Comparison of ENCODE assay signal across 25 mouse cellular contexts in the genomic region with DNA sequence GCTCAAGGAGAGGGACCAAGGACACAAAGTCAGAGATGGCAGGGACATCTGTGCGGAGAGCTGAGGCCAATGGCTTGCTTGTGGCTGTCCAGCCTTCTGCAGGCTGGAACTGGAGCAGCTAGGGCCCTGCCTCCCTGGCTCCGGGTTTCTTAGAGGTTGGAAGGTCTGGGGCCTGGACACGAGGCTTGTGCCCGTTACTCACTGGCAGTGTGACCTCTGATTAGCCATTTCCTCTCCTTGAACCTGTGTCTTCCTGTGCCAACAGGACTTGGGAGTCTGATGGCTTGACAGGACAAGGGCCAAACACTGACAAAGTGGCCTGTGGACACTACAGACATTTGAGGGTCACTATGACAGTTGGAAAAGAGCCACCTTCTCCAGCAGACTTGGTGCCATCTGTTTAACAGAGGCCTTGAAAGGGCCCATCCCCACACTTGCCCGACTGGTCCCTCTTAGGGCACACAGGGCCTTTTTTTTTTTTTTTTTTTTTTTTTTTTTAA. TPM values are rescaled to one million over a fixed set of nuclear protein-coding genes. Genes with fewer than 3 reads are reported as not detected.
DNase-seq lines count a peak whose midpoint lies in the region; ATAC-seq lines count a peak whose summit lies in the region.
"Had no signal": no experiment of that assay in that cellular context is flagged by ENCODE, and none has a peak within 500 bp of the region (broad histone marks: within the 10 kb centered on the region; RNA-seq: fewer than 3 reads in every experiment).

No protein-coding gene starts in this region.

- no peak overlapping the region for H3K4me2 ChIP-seq in forebrain, embryonic 11.5 days (ENCODE audit: low read depth, low read length, severe bottlenecking)
- H3K4me2 ChIP-seq: embryonic facial prominence, embryonic 12.5 days; embryonic facial prominence, embryonic 15.5 days; forebrain, embryonic 12.5 days; forebrain, embryonic 15.5 days; heart, embryonic 13.5 days; hindbrain, embryonic 13.5 days had no signal

- DNase-seq in cerebellum, postnatal 10 days, result peak; percentile 41 to 48
- no peak for DNase-seq in cerebellum, postnatal 25 days
- peak; percentile 79 to 94 for DNase-seq in adrenal gland, adult (ENCODE audit: inconsistent age in 2 of 2, low spot score in 1 of 2)
- DNase-seq in adrenal gland, postnatal 10 days, result peak; percentile 76
- DNase-seq in adrenal gland, postnatal 36 days, result peak; percentile 61 to 82
- no peak for DNase-seq in thymus, postnatal 0 days (ENCODE audit: low spot score)
- DNase-seq in spleen, adult 18-20 months, result no peak
- no peak for DNase-seq in forebrain, embryonic 11.5 days (ENCODE audit: low spot score)
- DNase-seq: cerebellum, adult 11-12 months; cerebellum, adult 8-10 months; gastrocnemius, postnatal 10 days; gastrocnemius, postnatal 36 days; heart, adult 2 months; heart, postnatal 14 days; kidney, adult 18-20 months had no signal

- no peak overlapping the region for H3K27ac ChIP-seq in forebrain, embryonic 11.5 days (ENCODE audit: low read depth, low read length)
- H3K27ac ChIP-seq: embryonic facial prominence, embryonic 12.5 days; embryonic facial prominence, embryonic 15.5 days; forebrain, embryonic 12.5 days; forebrain, embryonic 15.5 days; heart, adult 2 months; heart, embryonic 10.5 days; heart, embryonic 13.5 days; hindbrain, embryonic 13.5 days had no signal

- H3K9ac ChIP-seq in forebrain, embryonic 11.5 days (ENCODE audit: low read length), result no peak overlapping the region
- H3K9ac ChIP-seq: embryonic facial prominence, embryonic 12.5 days; embryonic facial prominence, embryonic 15.5 days; forebrain, embryonic 12.5 days; forebrain, embryonic 15.5 days; heart, embryonic 13.5 days; hindbrain, embryonic 13.5 days had no signal

- no peaks in the 10 kb centered on the region for H3K4me1 ChIP-seq in forebrain, embryonic 11.5 days (replicated peaks; ENCODE audit: control insufficient read depth, insufficient read depth, low read length)
- H3K4me1 ChIP-seq: embryonic facial prominence, embryonic 12.5 days; embryonic facial prominence, embryonic 15.5 days; forebrain, embryonic 12.5 days; heart, embryonic 10.5 days; heart, embryonic 13.5 days had no signal

- H3K4me3 ChIP-seq in forebrain, embryonic 11.5 days (ENCODE audit: low read depth, low read length), result no peak overlapping the region
- H3K4me3 ChIP-seq: embryonic facial prominence, embryonic 12.5 days; embryonic facial prominence, embryonic 15.5 days; forebrain, embryonic 12.5 days; forebrain, embryonic 15.5 days; heart, adult 2 months; heart, embryonic 10.5 days; heart, embryonic 13.5 days; hindbrain, embryonic 13.5 days had no signal

- no peaks in the 10 kb centered on the region for H3K9me3 ChIP-seq in forebrain, embryonic 11.5 days (ENCODE audit: control insufficient read depth, low read length)
- H3K9me3 ChIP-seq: embryonic facial prominence, embryonic 12.5 days; embryonic facial prominence, embryonic 15.5 days; forebrain, embryonic 12.5 days; forebrain, embryonic 15.5 days; heart, embryonic 10.5 days; heart, embryonic 13.5 days; hindbrain, embryonic 13.5 days had no signal

- H3K27me3 ChIP-seq in forebrain, embryonic 11.5 days (ENCODE audit: control insufficient read depth, insufficient read depth, low read length), result no peaks in the 10 kb centered on the region; the same call in 1 of the 2 replicates

- ATAC-seq in forebrain, embryonic 11.5 days (replicated peaks; ENCODE audit: low FRiP score), result no peak
- ATAC-seq: hindbrain, embryonic 16.5 days; inflammation-experienced regulatory T-cells, adult 6 months; intestine, embryonic 16.5 days had no signal

- no peaks in the 10 kb centered on the region for H3K36me3 ChIP-seq in forebrain, embryonic 11.5 days (ENCODE audit: control insufficient read depth, insufficient read depth, low read length)
- H3K36me3 ChIP-seq: embryonic facial prominence, embryonic 12.5 days; embryonic facial prominence, embryonic 15.5 days; forebrain, embryonic 12.5 days; forebrain, embryonic 15.5 days; heart, embryonic 10.5 days; heart, embryonic 13.5 days; hindbrain, embryonic 13.5 days had no signal

- 86% methylated on average over 5 of the region's 5 CpGs for WGBS in forebrain, embryonic 11.5 days

RNA-seq across cellular contexts. Expression of a gene that starts 10.6 kb away (rescaled TPM):
- total RNA-seq in adrenal gland, postnatal 10 days (2021), result 100 to 1,000 TPM; 147 to 154 TPM
- 100 to 1,000 TPM; 151 to 167 TPM for total RNA-seq in adrenal gland, postnatal 36 days (2021)
- polyA plus RNA-seq in thymus, postnatal 0 days (2015; fragmentation: Nextera tagmentation; extraction: Ambion mirVana), result 157 and 184 TPM in 2 replicates
- 243 and 275 TPM in 2 replicates for polyA plus RNA-seq in forebrain, embryonic 11.5 days (2014; fragmentation: Nextera tagmentation; extraction: Ambion mirVana)

RNA-seq across cellular contexts. Expression of a gene that starts 24.7 kb away (rescaled TPM):
- 1 to 10 TPM; 2.7 TPM for total RNA-seq in adrenal gland, postnatal 10 days (2021)
- 1 to 10 TPM; 2.7 TPM for total RNA-seq in adrenal gland, postnatal 36 days (2021)
- polyA plus RNA-seq in thymus, postnatal 0 days (2015; fragmentation: Nextera tagmentation; extraction: Ambion mirVana), result 3.5 TPM in 2 replicates
- 9.1 TPM in 2 replicates for polyA plus RNA-seq in forebrain, embryonic 11.5 days (2014; fragmentation: Nextera tagmentation; extraction: Ambion mirVana)

RNA-seq across cellular contexts. Expression of a gene that starts 52.4 kb away (rescaled TPM):
- total RNA-seq in adrenal gland, postnatal 10 days (2021), result 100 to 1,000 TPM; 321 to 368 TPM
- total RNA-seq in adrenal gland, postnatal 36 days (2021), result 100 to 1,000 TPM; 563 to 586 TPM
- 213 and 231 TPM in 2 replicates for polyA plus RNA-seq in thymus, postnatal 0 days (2015; fragmentation: Nextera tagmentation; extraction: Ambion mirVana)
- 232 and 267 TPM in 2 replicates for polyA plus RNA-seq in forebrain, embryonic 11.5 days (2014; fragmentation: Nextera tagmentation; extraction: Ambion mirVana)

Comparison
In these comparisons a context has a peak if more than half of its experiments do, and no peak if none do; other contexts are left out.
1. DNase-seq: peak in cerebellum, postnatal 10 days (2 of 2), adrenal gland, adult (2 of 2), adrenal gland, postnatal 10 days (single experiment) and adrenal gland, postnatal 36 days (2 of 2); none in cerebellum, postnatal 25 days (0 of 2), thymus, postnatal 0 days (single experiment), spleen, adult 18-20 months (0 of 2) and forebrain, embryonic 11.5 days (single experiment).